Mouse (Mus musculus): ENCODE results near the gene Tgm2. TPM values are rescaled to one million over a fixed set of nuclear protein-coding genes. Genes with fewer than 3 reads are reported as not detected.

Tgm2 gene
- polyA plus RNA-seq, 1 experiment from 2014 or later, result 160 TPM

DNA sequence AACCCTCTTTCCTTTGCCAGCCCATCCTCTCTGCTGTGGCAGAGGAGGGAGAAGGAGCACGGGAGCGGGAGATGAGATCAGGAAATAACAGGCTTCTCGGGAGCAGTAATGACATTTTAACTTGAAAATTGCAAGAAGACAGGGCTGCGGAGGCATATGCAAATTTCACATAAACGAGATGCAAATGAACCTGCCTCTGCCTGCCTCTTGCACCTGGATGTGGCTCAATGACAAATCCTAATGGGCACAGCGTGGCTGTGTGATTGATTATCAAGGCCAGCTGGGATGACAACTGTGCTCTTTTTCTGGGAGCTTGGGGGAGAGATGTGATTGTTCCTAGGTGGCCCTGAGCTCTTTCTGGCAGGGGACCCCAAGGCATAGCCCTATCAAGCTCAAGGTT is 35.7 kb upstream of the Tgm2 start:
- ATAC-seq (ENCODE audit: insufficient number of reproducible peaks, insufficient read depth, low FRiP score, low read depth), result no peak
- H3K27me3 ChIP-seq (ENCODE audit: control insufficient read depth, insufficient read depth, low read length), result no peaks in the 10 kb centered on the region
- H3K4me1 ChIP-seq (ENCODE audit: control insufficient read depth in 2 of 2, insufficient read depth in 2 of 2, low read length in 2 of 2), result peaks cover 10 to 13% of the 10 kb centered on the region in 2 experiments
- no peaks in the 10 kb centered on the region for H3K9me3 ChIP-seq (ENCODE audit: control insufficient read depth, low read length)
- no peak overlapping the region for H3K27ac ChIP-seq (replicated peaks in 1 of 2; ENCODE audit: control insufficient read depth in 1 of 2, insufficient read depth in 1 of 2, low read depth in 2 of 2, low read length in 2 of 2)
- no peak overlapping the region for H3K9ac ChIP-seq (ENCODE audit: low read length)
- H3K4me2 ChIP-seq (ENCODE audit: low read length), result no peak overlapping the region
- H3K4me3 ChIP-seq (ENCODE audit: control insufficient read depth in 1 of 2, insufficient read depth in 1 of 2, low read depth in 1 of 2, low read length in 2 of 2), result no peak overlapping the region
- no peaks in the 10 kb centered on the region for H3K36me3 ChIP-seq (ENCODE audit: control insufficient read depth, insufficient read depth, low read length)
- WGBS, result 64% methylated on average over 6 of the region's 6 CpGs

- H3K4me1 ChIP-seq (ENCODE audit: control insufficient read depth in 2 of 2, insufficient read depth in 2 of 2, low read length in 2 of 2), result peaks cover 13 to 14% of the 10 kb centered on the region in 2 experiments
- H3K4me3 ChIP-seq (ENCODE audit: control insufficient read depth in 1 of 2, insufficient read depth in 1 of 2, low read depth in 1 of 2, low read length in 2 of 2), result no peak overlapping the region
- H3K27ac ChIP-seq (replicated peaks in 1 of 2; ENCODE audit: control insufficient read depth in 1 of 2, insufficient read depth in 1 of 2, low read depth in 2 of 2, low read length in 2 of 2), result no peak overlapping the region
- H3K4me2 ChIP-seq (ENCODE audit: low read length), result no peak overlapping the region
- no peaks in the 10 kb centered on the region for H3K27me3 ChIP-seq (ENCODE audit: control insufficient read depth, insufficient read depth, low read length)
- 47% methylated on average over 9 of the region's 9 CpGs for WGBS
- no peaks in the 10 kb centered on the region for H3K9me3 ChIP-seq (ENCODE audit: control insufficient read depth, low read length)
- ATAC-seq (ENCODE audit: insufficient number of reproducible peaks, insufficient read depth, low FRiP score, low read depth), result no peak
- H3K9ac ChIP-seq (ENCODE audit: low read length), result no peak overlapping the region
- no peaks in the 10 kb centered on the region for H3K36me3 ChIP-seq (ENCODE audit: control insufficient read depth, insufficient read depth, low read length)
Observed at GRCm38 (mm10) chr2:158180797-158181196, 34.6 kb upstream of the Tgm2 start.

DNA sequence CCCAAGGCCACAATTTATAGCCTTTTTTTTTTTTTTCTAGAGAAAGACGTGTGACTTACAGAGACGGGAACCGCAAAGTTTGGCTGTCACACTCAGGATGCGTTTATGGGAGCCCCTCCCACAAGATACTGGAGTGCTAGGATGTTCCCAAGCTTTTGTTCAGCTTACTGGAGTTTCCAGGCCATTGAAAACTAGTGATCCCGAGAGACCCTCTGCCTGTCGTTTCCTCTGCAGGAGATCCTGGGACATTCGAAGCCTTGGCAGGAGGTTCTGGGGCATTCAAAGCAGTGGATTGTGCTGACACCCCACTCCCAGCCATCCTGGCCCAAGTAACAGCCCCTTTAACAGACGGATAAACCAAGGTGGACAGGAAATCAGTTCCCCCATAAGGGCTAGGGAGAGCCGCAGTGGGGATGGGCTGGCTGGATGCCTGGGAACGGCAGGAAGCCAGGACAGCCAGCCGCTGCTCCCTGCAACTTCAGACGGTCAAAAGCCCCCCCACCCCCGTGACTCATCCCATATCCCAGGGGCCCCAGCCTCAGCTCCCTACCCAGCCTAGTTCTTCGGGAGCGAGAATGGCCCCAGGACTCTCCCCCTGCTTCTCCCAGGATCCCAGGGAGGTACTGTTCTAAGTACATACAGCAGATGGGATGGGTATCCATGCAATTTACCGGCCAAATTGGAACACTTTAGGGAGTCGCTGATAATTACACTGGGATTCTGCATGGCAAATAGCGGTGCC is 33.3 kb upstream of the Tgm2 start:
- Histone ChIP-seq H3K27me3 (ENCODE audit: control insufficient read depth, insufficient read depth, low read length) (no peaks in the 10 kb centered on the region), H3K9me3 (ENCODE audit: control insufficient read depth, low read length) (no peaks in the 10 kb centered on the region), H3K4me2 (ENCODE audit: low read length) (peak overlapping the region; percentile 70), H3K9ac (ENCODE audit: low read length) (peak overlapping the region; percentile 58), H3K4me3 (ENCODE audit: control insufficient read depth in 1 of 2, insufficient read depth in 1 of 2, low read depth in 1 of 2, low read length in 2 of 2) (peak overlapping the region; percentile 29 to 30), H3K36me3 (ENCODE audit: control insufficient read depth, insufficient read depth, low read length) (no peaks in the 10 kb centered on the region), H3K4me1 (ENCODE audit: control insufficient read depth in 2 of 2, insufficient read depth in 2 of 2, low read length in 2 of 2) (peaks cover 23 to 24% of the 10 kb centered on the region in 2 experiments), H3K27ac (replicated peaks in 1 of 2; ENCODE audit: control insufficient read depth in 1 of 2, insufficient read depth in 1 of 2, low read depth in 2 of 2, low read length in 2 of 2) (peak overlapping the region; percentile 40 to 69)
- 0 out of 2 replicates have a peak, but pooled peaks have one; percentile 25 for ATAC-seq (ENCODE audit: insufficient number of reproducible peaks, insufficient read depth, low FRiP score, low read depth)
- WGBS, result 20% methylated on average over 18 of the region's 18 CpGs

DNA sequence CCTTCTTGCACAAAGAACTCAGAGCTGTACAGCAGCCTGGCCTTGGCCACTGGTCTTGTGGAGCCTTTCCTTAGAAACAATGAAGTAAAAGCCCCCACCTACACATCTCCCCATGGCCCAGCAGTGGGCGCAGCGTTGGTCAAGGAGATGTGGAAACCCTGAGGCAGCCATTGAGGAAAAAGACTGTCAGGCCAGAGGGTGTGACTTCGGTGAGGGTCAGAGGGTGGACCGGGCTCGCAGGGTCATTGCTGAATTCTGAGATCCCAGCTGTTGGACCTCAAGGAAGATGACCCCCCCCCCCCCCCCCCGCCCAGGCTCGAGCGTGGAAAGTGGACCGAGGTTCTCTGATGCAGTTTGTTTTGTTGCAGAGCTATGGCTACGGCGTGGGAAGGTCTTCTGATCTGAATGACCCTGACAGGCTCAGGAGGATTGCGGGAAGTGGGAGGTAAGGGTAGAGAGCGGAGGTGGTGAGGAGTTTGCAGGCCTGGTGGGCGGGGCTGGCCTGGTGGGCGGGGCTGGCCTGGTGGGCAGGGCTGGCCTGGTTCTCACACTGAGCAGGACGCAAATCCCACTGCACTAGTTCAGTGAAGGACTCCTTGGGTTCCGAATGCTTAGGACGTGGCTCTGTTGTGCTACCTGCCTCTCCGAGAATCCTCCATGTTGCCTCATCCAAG is 32.6 kb upstream of the Tgm2 start:
- Histone ChIP-seq H3K27ac (replicated peaks in 1 of 2; ENCODE audit: control insufficient read depth in 1 of 2, insufficient read depth in 1 of 2, low read depth in 2 of 2, low read length in 2 of 2) (peak overlapping the region; percentile 40 to 69), H3K4me3 (ENCODE audit: control insufficient read depth in 1 of 2, insufficient read depth in 1 of 2, low read depth in 1 of 2, low read length in 2 of 2) (peak overlapping the region; percentile 29 to 30), H3K36me3 (ENCODE audit: control insufficient read depth, insufficient read depth, low read length) (no peaks in the 10 kb centered on the region), H3K9ac (ENCODE audit: low read length) (peak overlapping the region; percentile 58), H3K4me2 (ENCODE audit: low read length) (peak overlapping the region; percentile 70), H3K27me3 (ENCODE audit: control insufficient read depth, insufficient read depth, low read length) (no peaks in the 10 kb centered on the region), H3K9me3 (ENCODE audit: control insufficient read depth, low read length) (no peaks in the 10 kb centered on the region), H3K4me1 (ENCODE audit: control insufficient read depth in 2 of 2, insufficient read depth in 2 of 2, low read length in 2 of 2) (peaks cover 23 to 24% of the 10 kb centered on the region in 2 experiments)
- ATAC-seq (ENCODE audit: insufficient number of reproducible peaks, insufficient read depth, low FRiP score, low read depth), result peak; percentile 79
- WGBS, result 10% methylated on average over 18 of the region's 19 CpGs

DNA sequence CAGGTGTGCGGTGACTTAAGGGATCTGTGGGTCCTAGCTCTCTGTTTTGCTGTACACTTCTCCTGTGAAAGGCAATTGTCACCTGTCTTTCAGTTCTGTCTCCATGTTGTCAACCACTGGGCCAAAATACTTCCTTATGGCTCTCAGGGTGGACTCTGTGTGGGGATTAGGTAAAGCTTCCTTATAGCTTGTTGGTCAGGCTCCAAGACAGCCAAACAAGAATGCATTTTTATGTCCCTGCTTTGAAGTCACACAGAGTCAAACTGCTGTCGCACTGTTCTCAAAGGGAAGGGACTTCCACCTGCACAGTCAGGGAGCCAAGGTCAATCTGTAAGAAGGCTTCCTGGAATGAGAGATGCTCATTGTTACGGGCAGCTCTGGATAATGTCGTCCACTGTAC is 31.9 kb upstream of the Tgm2 start:
- H3K9ac ChIP-seq (ENCODE audit: low read length), result no peak overlapping the region

DNA sequence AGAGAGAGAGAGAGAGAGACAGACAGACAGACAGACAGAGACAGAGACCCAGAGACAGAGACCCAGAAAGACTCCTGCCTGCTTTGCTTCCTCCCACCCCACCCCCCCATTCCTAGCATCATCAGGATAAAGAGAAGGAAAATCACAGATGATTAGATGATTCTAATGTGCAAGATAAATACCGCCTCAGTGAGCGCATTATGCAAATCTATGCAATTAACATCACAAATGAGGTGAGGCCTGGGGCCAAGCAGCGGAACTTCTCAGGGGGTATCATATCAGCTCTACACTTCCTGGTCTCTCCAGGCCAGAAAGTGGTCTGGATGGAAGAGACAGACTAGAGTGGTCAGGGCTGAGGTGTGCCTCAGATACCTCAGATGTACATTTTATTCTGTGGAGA is 31.3 kb upstream of the Tgm2 start:
- H3K9me3 ChIP-seq (ENCODE audit: control insufficient read depth, low read length), result no peaks in the 10 kb centered on the region
- H3K27me3 ChIP-seq (ENCODE audit: control insufficient read depth, insufficient read depth, low read length), result no peaks in the 10 kb centered on the region
- H3K4me2 ChIP-seq (ENCODE audit: low read length), result no peak overlapping the region
- 81% methylated on average over 3 of the region's 3 CpGs for WGBS
- peaks cover 23 to 24% of the 10 kb centered on the region in 2 experiments for H3K4me1 ChIP-seq (ENCODE audit: control insufficient read depth in 2 of 2, insufficient read depth in 2 of 2, low read length in 2 of 2)
- H3K9ac ChIP-seq (ENCODE audit: low read length), result no peak overlapping the region
- no peak overlapping the region for H3K27ac ChIP-seq (replicated peaks in 1 of 2; ENCODE audit: control insufficient read depth in 1 of 2, insufficient read depth in 1 of 2, low read depth in 2 of 2, low read length in 2 of 2)
- H3K36me3 ChIP-seq (ENCODE audit: control insufficient read depth, insufficient read depth, low read length), result no peaks in the 10 kb centered on the region
- no peak for ATAC-seq (ENCODE audit: insufficient number of reproducible peaks, insufficient read depth, low FRiP score, low read depth)
- no peak overlapping the region for H3K4me3 ChIP-seq (ENCODE audit: control insufficient read depth in 1 of 2, insufficient read depth in 1 of 2, low read depth in 1 of 2, low read length in 2 of 2)

More for the DNA sequence above, 31.9 kb upstream of the Tgm2 start:
- ATAC-seq (ENCODE audit: insufficient number of reproducible peaks, insufficient read depth, low FRiP score, low read depth), result no peak
- 75% methylated on average over 4 of the region's 4 CpGs for WGBS
- no peaks in the 10 kb centered on the region for H3K9me3 ChIP-seq (ENCODE audit: control insufficient read depth, low read length)
- H3K4me2 ChIP-seq (ENCODE audit: low read length), result no peak overlapping the region
- peaks cover 23 to 24% of the 10 kb centered on the region in 2 experiments for H3K4me1 ChIP-seq (ENCODE audit: control insufficient read depth in 2 of 2, insufficient read depth in 2 of 2, low read length in 2 of 2)
- H3K4me3 ChIP-seq (ENCODE audit: control insufficient read depth in 1 of 2, insufficient read depth in 1 of 2, low read depth in 1 of 2, low read length in 2 of 2), result no peak overlapping the region
- H3K27ac ChIP-seq (replicated peaks in 1 of 2; ENCODE audit: control insufficient read depth in 1 of 2, insufficient read depth in 1 of 2, low read depth in 2 of 2, low read length in 2 of 2), result no peak overlapping the region
- H3K36me3 ChIP-seq (ENCODE audit: control insufficient read depth, insufficient read depth, low read length), result no peaks in the 10 kb centered on the region
- H3K27me3 ChIP-seq (ENCODE audit: control insufficient read depth, insufficient read depth, low read length), result no peaks in the 10 kb centered on the region

GRCm38 (mm10) chr2:158176763-158177162 is 30.5 kb upstream of the Tgm2 start:
- peaks cover 23 to 24% of the 10 kb centered on the region in 2 experiments for H3K4me1 ChIP-seq (ENCODE audit: control insufficient read depth in 2 of 2, insufficient read depth in 2 of 2, low read length in 2 of 2)
- H3K27me3 ChIP-seq (ENCODE audit: control insufficient read depth, insufficient read depth, low read length), result no peaks in the 10 kb centered on the region
- no peak overlapping the region for H3K27ac ChIP-seq (replicated peaks in 1 of 2; ENCODE audit: control insufficient read depth in 1 of 2, insufficient read depth in 1 of 2, low read depth in 2 of 2, low read length in 2 of 2)
- no peaks in the 10 kb centered on the region for H3K36me3 ChIP-seq (ENCODE audit: control insufficient read depth, insufficient read depth, low read length)
- WGBS, result 88% methylated on average over 9 of the region's 9 CpGs
- H3K4me3 ChIP-seq (ENCODE audit: control insufficient read depth in 1 of 2, insufficient read depth in 1 of 2, low read depth in 1 of 2, low read length in 2 of 2), result no peak overlapping the region
- no peaks in the 10 kb centered on the region for H3K9me3 ChIP-seq (ENCODE audit: control insufficient read depth, low read length)
- H3K4me2 ChIP-seq (ENCODE audit: low read length), result no peak overlapping the region
- no peak overlapping the region for H3K9ac ChIP-seq (ENCODE audit: low read length)
- ATAC-seq (ENCODE audit: insufficient number of reproducible peaks, insufficient read depth, low FRiP score, low read depth), result no peak

Data from heart, embryonic 14.5 days (tissue).